Mouse (Mus musculus): ENCODE results near the gene Saa3.
"Not testable (repeated sequence)": the region's sequence is repeated elsewhere in the genome, so short reads cannot be mapped to it uniquely, and the experiment has no call there.

Gene Saa3

GRCm38 (mm10) chr7:46715600-46715999 is at the start of gene Saa3:
Gene Saa3, minus strand, starts transcription at chr7:46715700.
- Histone ChIP-seq H3K4me3 (replicated peaks; ENCODE audit: low read length) (no peak within 1 kb of the TSS), H3K9me3 (ENCODE audit: low read length) (no peaks in the 10 kb centered on the region), H3K27me3 (ENCODE audit: insufficient read depth, low read length) (peaks cover 5% of the 10 kb centered on the region), H3K4me1 (replicated peaks; ENCODE audit: low read depth, low read length) (0 out of 2 replicates have a peak, but pooled peaks cover 4% of the 10 kb centered on the region), H3K36me3 (ENCODE audit: insufficient read depth, low read length) (no peaks in the 10 kb centered on the region)
- TF ChIP-seq CTCF (conservative IDR thresholded peaks at IDR 0.05; ENCODE audit: low read length) (no peak), NANOG (IDR thresholded peaks at IDR 0.05; ENCODE audit: borderline replicate concordance, low read length) (no peak), POU5F1 (IDR thresholded peaks at IDR 0.05; ENCODE audit: borderline replicate concordance, low read length) (no peak)

GRCm38 (mm10) chr7:46764672-46765071 is 49.2 kb upstream of the Saa3 start:
- Histone ChIP-seq H3K4me1 (replicated peaks; ENCODE audit: low read depth, low read length) (peaks cover 30% of the 10 kb centered on the region), H3K4me3 (replicated peaks; ENCODE audit: low read length) (no peak overlapping the region), H3K27me3 (ENCODE audit: insufficient read depth, low read length) (no peaks in the 10 kb centered on the region), H3K9me3 (ENCODE audit: low read length) (no peaks in the 10 kb centered on the region), H3K36me3 (ENCODE audit: insufficient read depth, low read length) (peaks cover 31% of the 10 kb centered on the region)
- no peak for TF ChIP-seq POU5F1 (IDR thresholded peaks at IDR 0.05; ENCODE audit: borderline replicate concordance, low read length)
- no peak for TF ChIP-seq NANOG (IDR thresholded peaks at IDR 0.05; ENCODE audit: borderline replicate concordance, low read length)
- TF ChIP-seq CTCF (conservative IDR thresholded peaks at IDR 0.05; ENCODE audit: low read length) = no peak

GRCm38 (mm10) chr7:46762601-46763000 is 47.1 kb upstream of the Saa3 start:
- H3K9me3 ChIP-seq (ENCODE audit: low read length) = no peaks in the 10 kb centered on the region
- H3K36me3 ChIP-seq (ENCODE audit: insufficient read depth, low read length) = peaks cover 23% of the 10 kb centered on the region
- H3K4me1 ChIP-seq (replicated peaks; ENCODE audit: low read depth, low read length) = peaks cover 20% of the 10 kb centered on the region
- no peak overlapping the region for H3K4me3 ChIP-seq (replicated peaks; ENCODE audit: low read length)
- H3K27me3 ChIP-seq (ENCODE audit: insufficient read depth, low read length) = no peaks in the 10 kb centered on the region
- TF ChIP-seq CTCF (conservative IDR thresholded peaks at IDR 0.05; ENCODE audit: low read length) (no peak), NANOG (IDR thresholded peaks at IDR 0.05; ENCODE audit: borderline replicate concordance, low read length) (no peak), POU5F1 (IDR thresholded peaks at IDR 0.05; ENCODE audit: borderline replicate concordance, low read length) (no peak)

GRCm38 (mm10) chr7:46761049-46761795 is 45.7 kb upstream of the Saa3 start:
- peaks cover 17% of the 10 kb centered on the region for H3K36me3 ChIP-seq (ENCODE audit: insufficient read depth, low read length)
- H3K9me3 ChIP-seq (ENCODE audit: low read length) = no peaks in the 10 kb centered on the region
- TF ChIP-seq POU5F1 (IDR thresholded peaks at IDR 0.05; ENCODE audit: borderline replicate concordance, low read length) (no peak), CTCF (conservative IDR thresholded peaks at IDR 0.05; ENCODE audit: low read length) (no peak), NANOG (IDR thresholded peaks at IDR 0.05; ENCODE audit: borderline replicate concordance, low read length) (no peak)

GRCm38 (mm10) chr7:46751490-46751889 is 36.0 kb upstream of the Saa3 start, which contains the start of gene Saa2:
Gene Saa2, plus strand, starts transcription at chr7:46751790.
- Histone ChIP-seq H3K4me3 (replicated peaks; ENCODE audit: low read length) (no peak within 1 kb of the TSS), H3K4me1 (replicated peaks; ENCODE audit: low read depth, low read length) (peaks cover 12% of the 10 kb centered on the region), H3K27me3 (ENCODE audit: insufficient read depth, low read length) (no peaks in the 10 kb centered on the region), H3K9me3 (ENCODE audit: low read length) (no peaks in the 10 kb centered on the region), H3K36me3 (ENCODE audit: insufficient read depth, low read length) (no peaks in the 10 kb centered on the region)
- TF ChIP-seq POU5F1 (IDR thresholded peaks at IDR 0.05; ENCODE audit: borderline replicate concordance, low read length) (no peak), NANOG (IDR thresholded peaks at IDR 0.05; ENCODE audit: borderline replicate concordance, low read length) (no peak)

More at GRCm38 (mm10) chr7:46761049-46761795, 45.7 kb upstream of the Saa3 start:
- Histone ChIP-seq H3K27me3 (ENCODE audit: insufficient read depth, low read length) (no peaks in the 10 kb centered on the region), H3K4me1 (replicated peaks; ENCODE audit: low read depth, low read length) (peaks cover 20% of the 10 kb centered on the region), H3K4me3 (replicated peaks; ENCODE audit: low read length) (peak overlapping the region; percentile 26; the same call in 1 of the 2 replicates)

GRCm38 (mm10) chr7:46748459-46748858 is 33.0 kb upstream of the Saa3 start:
- no peak for TF ChIP-seq NANOG (IDR thresholded peaks at IDR 0.05; ENCODE audit: borderline replicate concordance, low read length)
- TF ChIP-seq POU5F1 (IDR thresholded peaks at IDR 0.05; ENCODE audit: borderline replicate concordance, low read length) = no peak
- no peak for TF ChIP-seq CTCF (conservative IDR thresholded peaks at IDR 0.05; ENCODE audit: low read length)
- Histone ChIP-seq H3K36me3 (ENCODE audit: insufficient read depth, low read length) (no peaks in the 10 kb centered on the region), H3K4me3 (replicated peaks; ENCODE audit: low read length) (no peak overlapping the region), H3K9me3 (ENCODE audit: low read length) (no peaks in the 10 kb centered on the region), H3K27me3 (ENCODE audit: insufficient read depth, low read length) (no peaks in the 10 kb centered on the region), H3K4me1 (replicated peaks; ENCODE audit: low read depth, low read length) (peaks cover 12% of the 10 kb centered on the region)

GRCm38 (mm10) chr7:46746381-46746780 is 30.9 kb upstream of the Saa3 start:
- Histone ChIP-seq H3K4me3 (replicated peaks; ENCODE audit: low read length) (no peak overlapping the region), H3K4me1 (replicated peaks; ENCODE audit: low read depth, low read length) (peaks cover 12% of the 10 kb centered on the region), H3K9me3 (ENCODE audit: low read length) (no peaks in the 10 kb centered on the region), H3K36me3 (ENCODE audit: insufficient read depth, low read length) (no peaks in the 10 kb centered on the region), H3K27me3 (ENCODE audit: insufficient read depth, low read length) (no peaks in the 10 kb centered on the region)
- TF ChIP-seq NANOG (IDR thresholded peaks at IDR 0.05; ENCODE audit: borderline replicate concordance, low read length) (no peak), POU5F1 (IDR thresholded peaks at IDR 0.05; ENCODE audit: borderline replicate concordance, low read length) (no peak), CTCF (conservative IDR thresholded peaks at IDR 0.05; ENCODE audit: low read length) (no peak)

GRCm38 (mm10) chr7:46745816-46746215 is 30.3 kb upstream of the Saa3 start:
- Histone ChIP-seq H3K36me3 (ENCODE audit: insufficient read depth, low read length) (no peaks in the 10 kb centered on the region), H3K4me1 (replicated peaks; ENCODE audit: low read depth, low read length) (peaks cover 12% of the 10 kb centered on the region), H3K27me3 (ENCODE audit: insufficient read depth, low read length) (no peaks in the 10 kb centered on the region), H3K4me3 (replicated peaks; ENCODE audit: low read length) (no peak overlapping the region), H3K9me3 (ENCODE audit: low read length) (no peaks in the 10 kb centered on the region)
- TF ChIP-seq CTCF (conservative IDR thresholded peaks at IDR 0.05; ENCODE audit: low read length) (no peak), NANOG (IDR thresholded peaks at IDR 0.05; ENCODE audit: borderline replicate concordance, low read length) (no peak), POU5F1 (IDR thresholded peaks at IDR 0.05; ENCODE audit: borderline replicate concordance, low read length) (no peak)

GRCm38 (mm10) chr7:46742880-46743279 is 27.4 kb upstream of the Saa3 start, which contains the start of gene Saa1:
Gene Saa1, minus strand, starts transcription at chr7:46742980.
- H3K4me1 ChIP-seq (replicated peaks; ENCODE audit: low read depth, low read length); H3K36me3 ChIP-seq (ENCODE audit: insufficient read depth, low read length); H3K9me3 ChIP-seq (ENCODE audit: low read length); H3K27me3 ChIP-seq (ENCODE audit: insufficient read depth, low read length); H3K4me3 ChIP-seq (replicated peaks; ENCODE audit: low read length): not testable (repeated sequence)

GRCm38 (mm10) chr7:46740041-46740440 is 24.5 kb upstream of the Saa3 start:
- not testable (repeated sequence) for H3K4me1 ChIP-seq (replicated peaks; ENCODE audit: low read depth, low read length); H3K27me3 ChIP-seq (ENCODE audit: insufficient read depth, low read length); H3K36me3 ChIP-seq (ENCODE audit: insufficient read depth, low read length); H3K4me3 ChIP-seq (replicated peaks; ENCODE audit: low read length); H3K9me3 ChIP-seq (ENCODE audit: low read length)
